Mouse (Mus musculus) cortical plate, adult 2 months (tissue): ENCODE data around the gene Tle3.

Experiments used
- CTCF ChIP-seq: fragments of 200-500 bp; IDR thresholded peaks from 2 replicates; pipeline ENCODE4 v1.5.1; 2011; ENCODE audit warnings: mild to moderate bottlenecking, control low read depth, low read length; ENCODE audit not compliant: insufficient read depth; ENCODE audit errors: extremely low read depth
- POLR2A ChIP-seq: fragments of 200-500 bp; IDR thresholded peaks from 2 replicates; pipeline ENCODE4 v1.6.1; 2011; ENCODE audit warnings: mild to moderate bottlenecking, low read length, control low read depth; ENCODE audit not compliant: insufficient read depth; ENCODE audit errors: extremely low read depth

- no peak for TF ChIP-seq POLR2A
- no peak for TF ChIP-seq CTCF
These were observed 3.5 kb upstream of the Tle3 start for GRCm38 (mm10) chr9:61368567-61369240.
